Mouse (Mus musculus) embryonic facial prominence, embryonic 12.5 days (tissue): ENCODE data around the gene Nudt4. TPM values are rescaled to one million over a fixed set of nuclear protein-coding genes. Genes with fewer than 3 reads are reported as not detected.

Source experiments
- microRNA-seq: library from miRNA; unstranded; fragments of <30 nt; microRNA quantifications from one replicate; pipeline ENCODE4, GENCODE M21; 2017
- polyA plus RNA-seq: library from polyadenylated mRNA; unstranded; fragments of >200 nt; fragmentation: Nextera tagmentation; extraction: Ambion mirVana; gene quantifications from 2 replicates; pipeline ENCODE4 v1.2.1, GENCODE M21; 2016

Nudt4 gene
- polyA plus RNA-seq, 1 experiment from 2014 or later: 122 TPM

Small RNA genes lying within 50 kb of the gene (microRNA-seq; reads per million reads assigned to microRNA genes)
- 14.5 reads per million, percentile 30 among the genes with 10 or more reads in this experiment for gene Mir3058

Other genes with a start within 250 kb of the Nudt4 start
- 12.1 and 14.1 TPM in 2 replicates for gene Cradd, start 240.0 kb downstream of the Nudt4 start, polyA plus RNA-seq
- 70.7 and 73.2 TPM in 2 replicates for gene Socs2, start 147.0 kb downstream of the Nudt4 start, polyA plus RNA-seq
- 310 and 311 TPM in 2 replicates for gene Mrpl42, start 62.2 kb downstream of the Nudt4 start, polyA plus RNA-seq
- gene Ube2n, start 49.0 kb downstream of the Nudt4 start, polyA plus RNA-seq: 331 and 336 TPM in 2 replicates
- not detected in 2 replicates for gene Anapc15-ps, start 109.3 kb upstream of the Nudt4 start, polyA plus RNA-seq